Mouse (Mus musculus) liver, embryonic 12.5 days (tissue): ENCODE data around the gene Reln. TPM values are rescaled to one million over a fixed set of nuclear protein-coding genes. Genes with fewer than 3 reads are reported as not detected.
A peak's percentile ranks its signal among the peaks of the same experiment; 100 is the strongest.

Experiments
- ATAC-seq: fragments of 200-750 bp; cut with Nextera tagmentation; 2 replicates; pipeline ENCODE4 v1.8.0; 2017; ENCODE audit warnings: moderate number of reproducible peaks, mild to moderate bottlenecking, moderate library complexity
- H3K27ac ChIP-seq: fragments of 300-500 bp; sonication (generic); 2 replicates; pipeline ENCODE4 v1.5.1; 2016; ENCODE audit warnings: mild to moderate bottlenecking
- H3K27me3 ChIP-seq: fragments of 300-500 bp; sonication (generic); replicated peaks from 2 replicates; pipeline ENCODE4 v1.6.1; 2016; ENCODE audit warnings: mild to moderate bottlenecking, moderate library complexity
- H3K36me3 ChIP-seq: fragments of 300-500 bp; sonication (generic); 2 replicates; pipeline ENCODE4 v1.6.1; 2016; ENCODE audit warnings: mild to moderate bottlenecking, moderate library complexity
- H3K4me1 ChIP-seq: fragments of 300-500 bp; sonication (generic); 2 replicates; pipeline ENCODE4 v1.6.1; 2016
- H3K4me2 ChIP-seq: fragments of 300-500 bp; sonication (generic); 2 replicates; pipeline ENCODE4 v1.6.1; 2016; ENCODE audit warnings: mild to moderate bottlenecking, moderate library complexity
- H3K4me3 ChIP-seq: fragments of 300-500 bp; sonication (generic); 2 replicates; pipeline ENCODE4 v1.5.1; 2016; ENCODE audit warnings: mild to moderate bottlenecking, moderate library complexity
- H3K9ac ChIP-seq: fragments of 300-500 bp; sonication (generic); 2 replicates; pipeline ENCODE4 v1.6.1; 2016; ENCODE audit warnings: mild to moderate bottlenecking, moderate library complexity
- H3K9me3 ChIP-seq: fragments of 300-500 bp; sonication (generic); replicated peaks from 2 replicates; pipeline ENCODE4 v1.6.1; 2016; ENCODE audit warnings: mild to moderate bottlenecking, moderate library complexity
- WGBS: fragments of 180-500 bp; shearing (Covaris S2); methylation state at CpG from one replicate; pipeline ENCODE4 v1.1.7; 2016; ENCODE audit not compliant: insufficient replicate concordance; 5-methylcytosine and 5-hydroxymethylcytosine counted together
- polyA plus RNA-seq: library from polyadenylated mRNA; unstranded; fragments of >200 nt; fragmentation: Nextera tagmentation; extraction: Ambion mirVana; gene quantifications from 2 replicates; pipeline ENCODE4 v1.2.1, GENCODE M21; 2016

The Reln gene
- polyA plus RNA-seq, result 33.4 and 36.7 TPM in 2 replicates

DNA sequence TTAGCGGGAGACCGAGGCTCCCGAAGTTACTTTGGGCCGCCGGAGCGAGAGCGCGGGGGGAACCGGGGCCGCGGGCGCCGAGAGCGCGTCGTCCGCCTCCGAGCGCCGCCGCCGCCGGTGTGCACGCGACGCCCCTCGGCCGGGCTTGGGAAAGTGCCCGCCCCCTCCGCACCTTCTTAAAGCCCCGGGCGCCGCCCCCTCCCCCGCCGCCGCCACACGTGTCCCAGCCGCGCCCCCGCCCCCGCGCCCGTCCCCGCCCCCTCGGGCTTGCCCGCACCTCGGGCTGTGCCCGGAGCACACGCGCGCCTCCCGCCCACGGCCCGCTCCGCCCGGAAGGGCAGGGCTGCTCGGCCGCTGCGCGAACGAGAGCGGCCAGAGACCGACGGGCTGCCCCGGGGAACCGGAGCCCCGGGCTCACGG is at the start of gene Reln:
TSS of gene Reln (minus strand) at position 147 of the 420 bp plus-strand sequence.
- Histone ChIP-seq H3K4me1 (peaks cover 54% of the 10 kb centered on the region), H3K27ac (peak within 1 kb of the TSS; percentile 85), H3K36me3 (no peaks in the 10 kb centered on the region), H3K27me3 (peaks cover 76% of the 10 kb centered on the region), H3K9me3 (no peaks in the 10 kb centered on the region), H3K9ac (peak within 1 kb of the TSS; percentile 89), H3K4me2 (peak within 1 kb of the TSS; percentile 97), H3K4me3 (peak within 1 kb of the TSS; percentile 73)
- peak; percentile 53 for ATAC-seq
- 2% methylated on average over 46 of the region's 68 CpGs for WGBS

DNA sequence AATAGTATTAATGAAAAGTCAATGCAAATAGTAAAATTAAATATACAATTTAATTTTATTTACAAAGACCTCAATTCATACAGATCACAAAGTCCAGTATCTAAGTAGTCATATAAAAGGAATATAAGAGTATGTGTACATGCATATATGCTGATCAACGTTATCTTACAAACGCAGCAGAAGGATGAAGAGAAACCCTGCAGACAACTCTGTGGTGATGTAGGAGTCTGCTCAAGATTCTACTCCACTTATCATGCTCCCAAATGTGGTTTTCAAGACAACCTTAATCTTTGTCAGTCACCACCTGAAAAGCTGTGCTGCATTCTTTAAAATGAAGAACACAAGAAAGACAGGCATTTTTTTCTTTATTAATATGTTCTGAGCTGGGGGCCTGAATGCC is 44.0 kb upstream of the Reln start:
- H3K9ac ChIP-seq, result no peak overlapping the region
- no peaks in the 10 kb centered on the region; the same call in 1 of the 2 replicates for H3K27me3 ChIP-seq
- peaks cover 4% of the 10 kb centered on the region; the same call in 1 of the 2 replicates for H3K4me1 ChIP-seq
- H3K27ac ChIP-seq, result no peak overlapping the region
- H3K4me2 ChIP-seq, result no peak overlapping the region
- peak; percentile 76 for ATAC-seq
- H3K36me3 ChIP-seq, result no peaks in the 10 kb centered on the region
- H3K4me3 ChIP-seq, result no peak overlapping the region
- no peaks in the 10 kb centered on the region for H3K9me3 ChIP-seq
- WGBS, result 61% methylated on average over 2 of the region's 2 CpGs

DNA sequence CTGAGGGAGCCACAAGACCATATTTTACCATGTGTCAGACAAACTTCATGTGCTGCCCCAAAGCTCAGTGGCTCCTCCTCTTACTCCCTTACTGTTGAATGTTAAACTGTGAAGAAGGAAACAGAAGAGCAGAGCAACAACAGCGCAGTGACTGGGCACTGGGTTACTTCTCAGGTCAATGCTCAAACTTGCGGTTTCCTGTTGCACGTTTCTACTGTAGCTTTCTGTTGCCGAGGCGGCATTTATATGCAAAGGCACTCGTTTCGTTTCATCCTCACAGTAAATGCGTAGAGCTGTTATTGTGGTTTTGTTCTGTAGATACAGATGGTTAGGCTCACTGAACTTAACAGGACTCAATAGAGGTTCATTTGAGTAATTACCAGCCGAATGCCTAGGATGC is 16.0 kb upstream of the Reln start:
- no peak for ATAC-seq
- no peak overlapping the region for H3K4me3 ChIP-seq
- no peaks in the 10 kb centered on the region for H3K9me3 ChIP-seq

DNA sequence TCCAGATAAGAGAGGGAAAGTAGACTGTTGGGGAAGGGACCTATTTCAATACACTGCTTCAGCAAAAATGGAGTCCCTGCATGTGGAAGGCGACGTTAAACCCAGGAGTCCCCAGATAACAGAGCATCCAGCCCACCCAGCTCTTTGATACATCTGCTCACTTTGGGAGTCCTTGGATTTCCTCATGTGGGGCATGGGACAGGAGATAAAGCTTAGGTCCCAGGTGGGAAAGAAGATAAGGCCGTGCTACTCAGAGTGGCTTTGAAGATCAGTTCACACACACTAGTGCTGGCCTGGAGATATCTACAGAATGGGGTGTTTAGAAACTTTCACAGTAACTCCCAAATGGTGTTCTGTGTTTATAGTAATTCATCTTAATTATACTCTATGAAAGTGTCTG is 3.9 kb upstream of the Reln start:
- peak overlapping the region; percentile 51; the same call in 1 of the 2 replicates for H3K9ac ChIP-seq
- H3K9me3 ChIP-seq, result no peaks in the 10 kb centered on the region
- 13% methylated on average over 3 of the region's 3 CpGs for WGBS
- ATAC-seq, result peak; percentile 95
- H3K27ac ChIP-seq, result peak overlapping the region; percentile 94
- peak overlapping the region; percentile 49 for H3K4me2 ChIP-seq
- no peak overlapping the region for H3K4me3 ChIP-seq
- H3K36me3 ChIP-seq, result no peaks in the 10 kb centered on the region
- H3K27me3 ChIP-seq, result peaks cover 40% of the 10 kb centered on the region
- peaks cover 72% of the 10 kb centered on the region for H3K4me1 ChIP-seq

More for the DNA sequence above, 16.0 kb upstream of the Reln start:
- H3K36me3 ChIP-seq, result no peaks in the 10 kb centered on the region
- no peak overlapping the region for H3K27ac ChIP-seq
- 69% methylated on average over 9 of the region's 9 CpGs for WGBS
- no peaks in the 10 kb centered on the region for H3K4me1 ChIP-seq
- no peak overlapping the region for H3K4me2 ChIP-seq
- H3K27me3 ChIP-seq, result peaks cover 7% of the 10 kb centered on the region; the same call in 1 of the 2 replicates
- no peak overlapping the region for H3K9ac ChIP-seq

DNA sequence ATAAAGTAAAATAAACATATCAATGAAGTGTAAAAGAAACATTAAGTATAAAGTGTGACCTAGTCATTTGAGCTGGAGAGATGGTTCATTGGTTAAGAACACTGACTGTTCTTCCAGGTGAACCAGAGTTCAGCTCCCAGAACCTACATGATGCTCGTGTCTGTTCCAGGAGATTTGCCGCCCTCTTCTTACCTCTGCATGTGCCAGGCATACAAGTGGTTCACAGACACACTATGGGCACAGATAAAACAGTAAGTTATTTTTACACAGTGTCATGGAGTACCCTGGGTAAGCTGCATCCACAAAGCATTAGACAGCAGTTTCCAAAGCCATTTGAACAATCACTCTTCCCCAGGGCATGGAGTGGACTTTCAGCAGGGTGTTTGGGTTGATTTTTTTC is 3.2 kb upstream of the Reln start:
- H3K4me2 ChIP-seq, result peak overlapping the region; percentile 49
- peak overlapping the region; percentile 94 for H3K27ac ChIP-seq
- peak overlapping the region; percentile 37; the same call in 1 of the 2 replicates for H3K9ac ChIP-seq
- H3K36me3 ChIP-seq, result no peaks in the 10 kb centered on the region
- no peak overlapping the region for H3K4me3 ChIP-seq
- H3K4me1 ChIP-seq, result peaks cover 72% of the 10 kb centered on the region
- WGBS, result 60% methylated on average over 2 of the region's 2 CpGs
- no peaks in the 10 kb centered on the region for H3K9me3 ChIP-seq
- peaks cover 47% of the 10 kb centered on the region for H3K27me3 ChIP-seq
- ATAC-seq, result peak; percentile 20

DNA sequence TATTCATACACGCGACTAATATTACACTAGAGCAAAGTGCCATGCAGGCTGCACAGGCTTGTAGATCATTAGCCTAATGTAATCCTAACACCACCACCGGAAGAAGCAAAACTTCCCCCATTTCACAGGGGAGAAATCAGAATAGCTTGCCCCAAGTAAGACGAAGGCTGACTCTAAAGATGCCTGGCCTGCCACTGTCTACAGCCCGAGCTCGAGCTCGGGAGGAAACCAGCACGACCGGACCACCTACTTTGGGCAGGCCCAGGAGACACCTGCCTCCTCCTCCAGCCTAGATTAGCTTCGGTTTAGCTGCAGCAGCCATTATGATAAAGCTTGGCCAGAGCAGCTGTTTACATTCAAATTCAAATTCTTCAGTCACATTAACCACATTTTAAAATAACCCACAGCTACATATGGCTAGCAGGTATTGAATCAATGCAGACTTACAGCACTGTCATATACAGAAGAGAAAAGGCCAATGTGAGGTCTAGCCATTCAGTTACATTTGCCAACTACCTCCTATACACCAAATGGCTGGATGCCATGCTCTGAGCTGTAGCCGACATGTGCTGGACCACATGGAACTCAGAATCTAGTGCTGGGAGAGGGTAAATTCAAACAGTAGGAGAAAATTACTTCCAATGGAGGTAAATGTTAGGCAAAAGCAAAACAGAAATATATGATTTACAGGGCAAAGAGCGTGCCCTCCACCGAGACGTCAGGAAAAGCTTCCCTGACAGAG is 1.6 kb upstream of the Reln start:
- 33% methylated on average over 14 of the region's 14 CpGs for WGBS
- peak overlapping the region; percentile 89 for H3K9ac ChIP-seq
- peaks cover 69% of the 10 kb centered on the region for H3K4me1 ChIP-seq
- H3K4me3 ChIP-seq, result peak overlapping the region; percentile 73
- no peak for ATAC-seq
- peak overlapping the region; percentile 85 for H3K27ac ChIP-seq
- no peaks in the 10 kb centered on the region for H3K9me3 ChIP-seq
- peak overlapping the region; percentile 97 for H3K4me2 ChIP-seq
- peaks cover 61% of the 10 kb centered on the region for H3K27me3 ChIP-seq
- H3K36me3 ChIP-seq, result no peaks in the 10 kb centered on the region

DNA sequence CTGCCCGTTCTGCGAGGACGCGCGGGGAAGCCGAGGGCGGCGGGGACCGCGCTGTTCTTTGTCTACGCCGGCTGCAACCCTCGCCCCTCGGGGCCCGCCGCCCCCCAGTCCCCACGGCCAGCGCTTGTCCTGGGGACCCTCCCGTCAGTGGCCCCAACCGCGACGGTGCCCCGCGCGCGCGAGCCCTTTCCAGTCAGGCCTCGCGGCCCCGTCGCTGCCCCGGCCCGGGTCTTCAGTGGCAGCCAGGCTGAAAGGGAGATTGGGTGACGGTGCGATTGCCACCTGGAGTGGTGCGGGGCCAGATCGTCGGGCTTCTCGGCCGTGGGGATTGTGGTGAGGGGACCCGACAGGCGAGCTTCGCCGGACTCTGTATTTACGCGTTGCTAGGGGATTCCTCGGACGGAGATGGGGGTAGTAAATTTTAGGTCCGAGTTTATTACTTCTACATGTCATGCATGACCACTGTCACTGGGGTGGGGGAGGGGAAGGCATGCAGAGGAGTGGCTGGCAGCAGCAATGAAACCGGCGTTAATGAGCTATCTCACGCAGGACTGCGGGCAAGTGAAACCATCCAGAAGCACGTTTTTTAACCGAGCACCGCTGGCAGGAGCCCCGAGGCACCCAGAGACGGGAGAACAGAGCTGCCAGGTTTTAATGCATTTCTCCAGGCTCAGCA is 612 bp upstream of the Reln start:
- whole genome bisulfite sequencing, result under 1% methylated on average over 47 of the region's 58 CpGs
- peaks cover 71% of the 10 kb centered on the region for H3K27me3 ChIP-seq
- peak overlapping the region; percentile 97 for H3K4me2 ChIP-seq
- H3K4me3 ChIP-seq, result peak overlapping the region; percentile 73
- H3K4me1 ChIP-seq, result peaks cover 60% of the 10 kb centered on the region
- peak; percentile 8; the same call in 1 of the 2 replicates for ATAC-seq
- H3K36me3 ChIP-seq, result no peaks in the 10 kb centered on the region
- H3K27ac ChIP-seq, result peak overlapping the region; percentile 85
- H3K9ac ChIP-seq, result peak overlapping the region; percentile 89
- no peaks in the 10 kb centered on the region for H3K9me3 ChIP-seq

DNA sequence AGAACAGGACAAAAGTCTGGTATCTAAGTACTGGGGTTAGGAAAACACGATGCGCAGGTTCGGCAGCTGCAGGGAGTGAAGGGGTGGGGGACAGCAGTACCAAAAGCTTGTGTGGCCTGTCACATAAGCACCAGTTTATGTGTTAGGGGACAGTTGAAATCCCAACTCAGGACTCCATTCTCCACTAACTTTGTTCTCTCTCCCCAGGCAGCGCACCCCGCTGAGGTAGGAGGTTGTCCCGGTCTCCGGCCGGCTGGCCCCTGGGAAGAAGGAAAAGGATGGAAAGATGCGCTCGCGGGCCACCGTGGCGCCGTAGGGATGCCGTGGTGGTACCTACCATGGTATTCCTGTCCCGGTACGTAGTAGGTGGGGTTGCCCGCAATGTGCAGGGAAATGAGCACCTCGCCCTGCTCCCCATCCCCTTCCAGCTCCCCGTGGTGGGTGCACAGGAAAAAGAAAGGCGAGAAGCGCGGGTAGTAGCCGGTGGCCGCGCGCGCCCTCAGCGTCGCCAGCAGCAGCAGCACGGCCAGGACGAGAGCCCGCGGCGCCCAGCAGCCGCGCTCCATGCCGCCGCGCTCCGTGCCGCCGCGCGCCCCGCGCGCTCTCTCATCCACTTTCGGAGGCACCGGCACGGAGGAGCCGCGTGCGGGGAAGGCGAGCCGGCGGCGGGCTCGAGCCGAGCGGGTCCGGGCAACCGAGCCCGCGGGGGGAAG is 503 bp downstream of the Reln start:
- peak overlapping the region; percentile 89 for H3K9ac ChIP-seq
- H3K4me1 ChIP-seq, result peaks cover 51% of the 10 kb centered on the region
- no peaks in the 10 kb centered on the region for H3K36me3 ChIP-seq
- no peak for ATAC-seq
- 1% methylated on average over 65 of the region's 65 CpGs for WGBS
- H3K9me3 ChIP-seq, result no peaks in the 10 kb centered on the region
- H3K4me3 ChIP-seq, result peak overlapping the region; percentile 73
- peak overlapping the region; percentile 97 for H3K4me2 ChIP-seq
- H3K27me3 ChIP-seq, result peaks cover 78% of the 10 kb centered on the region
- peak overlapping the region; percentile 69 for H3K27ac ChIP-seq

DNA sequence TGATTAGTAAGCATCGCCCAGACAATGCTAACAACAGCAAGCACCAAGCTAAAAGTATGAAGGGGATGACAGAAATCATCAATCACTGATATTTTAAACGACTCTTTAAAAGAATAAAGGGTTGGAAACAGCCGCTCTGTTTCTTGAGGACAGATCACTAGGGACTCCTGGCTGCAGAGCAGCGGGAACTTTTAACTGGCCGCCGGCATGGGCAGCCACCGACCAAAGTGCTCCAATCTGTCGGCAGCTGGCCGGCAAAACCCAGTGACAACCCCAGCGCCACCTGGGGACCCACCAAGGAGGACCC is 1.0 kb downstream of the Reln start:
- Histone ChIP-seq H3K9ac (peak overlapping the region; percentile 89), H3K36me3 (no peaks in the 10 kb centered on the region), H3K9me3 (no peaks in the 10 kb centered on the region), H3K4me1 (peaks cover 47% of the 10 kb centered on the region), H3K27me3 (peaks cover 82% of the 10 kb centered on the region), H3K4me3 (peak overlapping the region; percentile 73), H3K27ac (0 out of 2 replicates have a peak overlapping the region, but pooled peaks have one; percentile 9), H3K4me2 (peak overlapping the region; percentile 97)
- no peak for ATAC-seq
- WGBS, result 3% methylated on average over 10 of the region's 10 CpGs

DNA sequence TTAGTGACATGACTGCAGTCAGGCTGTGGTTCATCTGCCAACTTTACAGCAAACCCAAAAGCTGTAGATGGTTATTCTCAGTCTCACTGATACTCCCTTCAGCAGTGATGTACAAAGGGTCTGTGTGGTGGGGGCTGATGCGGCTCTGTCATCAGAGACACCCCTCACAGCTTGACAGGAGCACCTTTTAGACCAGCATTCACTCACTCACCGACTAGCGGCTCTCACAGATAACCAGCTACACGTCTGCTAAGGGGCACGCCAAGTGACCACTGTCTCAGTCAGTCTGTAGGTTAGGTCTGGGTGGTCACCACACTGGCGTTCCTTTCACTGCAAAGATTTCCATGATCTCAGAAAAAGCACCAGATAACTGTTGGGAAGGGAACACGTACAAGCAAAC is 2.0 kb downstream of the Reln start:
- no peak for ATAC-seq
- WGBS, result 42% methylated on average over 7 of the region's 7 CpGs
- Histone ChIP-seq H3K36me3 (no peaks in the 10 kb centered on the region), H3K9ac (peak overlapping the region; percentile 89; the same call in 1 of the 2 replicates), H3K27ac (no peak overlapping the region), H3K4me2 (peak overlapping the region; percentile 97), H3K9me3 (no peaks in the 10 kb centered on the region), H3K4me1 (peaks cover 38% of the 10 kb centered on the region), H3K4me3 (peak overlapping the region; percentile 73), H3K27me3 (peaks cover 90% of the 10 kb centered on the region)

DNA sequence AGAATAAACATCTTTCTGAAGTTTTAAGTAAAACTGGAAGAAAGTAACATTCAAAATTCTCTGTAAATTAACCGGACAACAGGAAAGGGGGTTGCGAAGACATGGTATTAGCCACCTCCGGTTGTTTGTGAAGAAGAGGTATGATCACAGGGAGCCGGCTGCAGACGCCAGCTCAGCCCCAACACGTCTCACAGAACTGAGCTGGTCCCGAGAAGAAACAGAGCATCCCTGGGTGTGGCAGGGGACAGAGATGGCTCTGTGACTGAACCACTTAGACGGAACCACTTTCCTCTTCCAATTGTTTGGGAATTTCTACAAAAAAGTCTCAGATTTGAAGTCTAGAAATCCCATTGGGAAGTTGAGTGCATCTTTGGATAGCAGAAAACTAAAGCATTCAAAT is 3.5 kb downstream of the Reln start:
- Histone ChIP-seq H3K36me3 (no peaks in the 10 kb centered on the region), H3K4me1 (peaks cover 23% of the 10 kb centered on the region), H3K27ac (no peak overlapping the region), H3K9me3 (no peaks in the 10 kb centered on the region), H3K4me2 (peak overlapping the region; percentile 97), H3K4me3 (no peak overlapping the region), H3K9ac (no peak overlapping the region), H3K27me3 (peaks cover 80% of the 10 kb centered on the region)
- ATAC-seq, result no peak
- WGBS, result 74% methylated on average over 8 of the region's 8 CpGs

DNA sequence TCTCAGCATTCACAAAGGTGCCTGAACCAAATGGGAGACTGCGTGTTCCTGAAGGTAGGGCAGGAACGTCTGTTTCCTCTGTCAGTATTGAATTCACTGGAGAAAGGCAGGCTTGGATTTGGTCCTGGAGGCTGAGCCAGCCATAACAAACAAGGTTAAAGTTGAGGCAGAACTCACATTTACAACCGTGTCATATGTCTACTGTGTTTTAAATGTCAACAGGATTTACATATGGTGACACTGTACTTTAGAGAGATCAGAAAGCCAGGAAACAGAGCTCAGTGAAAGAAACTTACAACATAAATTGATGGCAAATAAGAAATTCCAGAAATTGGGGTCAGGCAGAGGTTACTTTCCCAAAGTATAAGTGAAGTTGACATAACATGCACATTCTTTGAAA is 9.1 kb downstream of the Reln start:
- H3K27me3 ChIP-seq, result peaks cover 43% of the 10 kb centered on the region
- H3K9ac ChIP-seq, result no peak overlapping the region
- H3K4me2 ChIP-seq, result no peak overlapping the region
- no peaks in the 10 kb centered on the region for H3K9me3 ChIP-seq
- 0 out of 2 replicates have a peak, but pooled peaks cover 5% of the 10 kb centered on the region for H3K4me1 ChIP-seq
- no peak for ATAC-seq
- 68% methylated on average over 3 of the region's 3 CpGs for whole genome bisulfite sequencing
- peaks cover 9% of the 10 kb centered on the region for H3K36me3 ChIP-seq
- no peak overlapping the region for H3K4me3 ChIP-seq
- no peak overlapping the region for H3K27ac ChIP-seq
